ENCODE assay signal across 9 mouse cellular contexts in genomic region chr11:54903940-54904706, GRCm38 (mm10). TPM values are rescaled to one million over a fixed set of nuclear protein-coding genes. Genes with fewer than 3 reads are reported as not detected.
DNase-seq lines count a peak whose midpoint lies in the region; ATAC-seq lines count a peak whose summit lies in the region.
"Had no signal": no experiment of that assay in that cellular context is flagged by ENCODE, and none has a peak within 500 bp of the region (broad histone marks: within the 10 kb centered on the region; RNA-seq: fewer than 3 reads in every experiment).

No protein-coding gene starts in this region.

- 80% methylated on average over 4 of the region's 4 CpGs for WGBS in forebrain, embryonic 10.5 days
- 65% methylated on average over 4 of the region's 4 CpGs for WGBS in forebrain, embryonic 13.5 days
- 32% methylated on average over 4 of the region's 4 CpGs for WGBS in heart, embryonic 15.5 days

- H3K4me1 ChIP-seq in forebrain, embryonic 10.5 days = peaks cover 28% of the 10 kb centered on the region
- peaks cover 12% of the 10 kb centered on the region; the same call in 1 of the 2 replicates for H3K4me1 ChIP-seq in forebrain, embryonic 13.5 days
- H3K4me1 ChIP-seq in heart, embryonic 15.5 days (replicated peaks) = peaks cover 37% of the 10 kb centered on the region

- ATAC-seq in forebrain, embryonic 13.5 days = no peak
- peak; percentile 36 for ATAC-seq in heart, embryonic 15.5 days (replicated peaks; ENCODE audit: insufficient number of reproducible peaks, insufficient read depth, low FRiP score, low read depth)

- H3K9me3 ChIP-seq in forebrain, embryonic 10.5 days = no peaks in the 10 kb centered on the region
- H3K9me3 ChIP-seq in forebrain, embryonic 13.5 days (replicated peaks) = no peaks in the 10 kb centered on the region
- H3K9me3 ChIP-seq in heart, embryonic 15.5 days (replicated peaks) = no peaks in the 10 kb centered on the region
- H3K9me3 ChIP-seq: embryonic facial prominence, embryonic 12.5 days had no signal

- peaks cover 17% of the 10 kb centered on the region for H3K27me3 ChIP-seq in forebrain, embryonic 10.5 days (ENCODE audit: poor library complexity, severe bottlenecking)
- no peaks in the 10 kb centered on the region for H3K27me3 ChIP-seq in forebrain, embryonic 13.5 days
- no peaks in the 10 kb centered on the region for H3K27me3 ChIP-seq in heart, embryonic 15.5 days
- H3K27me3 ChIP-seq: embryonic facial prominence, embryonic 12.5 days had no signal

- H3K27ac ChIP-seq in forebrain, embryonic 10.5 days = 0 out of 2 replicates have a peak overlapping the region, but pooled peaks have one; percentile 4
- H3K27ac ChIP-seq in forebrain, embryonic 13.5 days = no peak overlapping the region
- peak overlapping the region; percentile 65 for H3K27ac ChIP-seq in heart, embryonic 15.5 days
- H3K27ac ChIP-seq: embryonic facial prominence, embryonic 12.5 days had no signal

- H3K36me3 ChIP-seq in forebrain, embryonic 10.5 days (replicated peaks) = peaks cover 6% of the 10 kb centered on the region
- H3K36me3 ChIP-seq in forebrain, embryonic 13.5 days (ENCODE audit: poor library complexity, severe bottlenecking) = no peaks in the 10 kb centered on the region
- peaks cover 4% of the 10 kb centered on the region; the same call in 1 of the 2 replicates for H3K36me3 ChIP-seq in heart, embryonic 15.5 days

- H3K9ac ChIP-seq in forebrain, embryonic 13.5 days = no peak overlapping the region
- no peak overlapping the region for H3K9ac ChIP-seq in heart, embryonic 15.5 days
- H3K9ac ChIP-seq: embryonic facial prominence, embryonic 12.5 days had no signal

- H3K4me2 ChIP-seq in forebrain, embryonic 13.5 days = no peak overlapping the region
- peak overlapping the region; percentile 92 for H3K4me2 ChIP-seq in heart, embryonic 15.5 days

- no peak overlapping the region for H3K4me3 ChIP-seq in forebrain, embryonic 10.5 days
- no peak overlapping the region for H3K4me3 ChIP-seq in forebrain, embryonic 13.5 days
- peak overlapping the region; percentile 68 for H3K4me3 ChIP-seq in heart, embryonic 15.5 days

- DNase-seq in forebrain, embryonic 10.5 days (ENCODE audit: extremely low spot score, low spot score) = no peak
- peak; percentile 67 for DNase-seq in kidney, postnatal 14 days
- DNase-seq in retina, embryonic 14.5 days (ENCODE audit: low spot score) = peak; percentile 31
- no peak for DNase-seq in layer of hippocampus, adult 18-20 months (ENCODE audit: low spot score in 2 of 2)
- no peak for DNase-seq in layer of hippocampus, postnatal 36 days
- DNase-seq in right cerebral cortex, postnatal 36 days (ENCODE audit: low spot score in 2 of 2) = no peak

RNA-seq across cellular contexts. Expression of gene Gpx3, which starts 1.9 kb away (rescaled TPM):
- polyA plus RNA-seq in forebrain, embryonic 10.5 days (2016; fragmentation: Nextera tagmentation; extraction: Ambion mirVana) = 59.5 and 61.2 TPM in 2 replicates
- polyA plus RNA-seq in forebrain, embryonic 13.5 days (2015; fragmentation: Nextera tagmentation; extraction: Ambion mirVana) = 17.9 and 20.8 TPM in 2 replicates
- 751 and 850 TPM in 2 replicates for polyA plus RNA-seq in heart, embryonic 15.5 days (2015; fragmentation: Nextera tagmentation; extraction: Ambion mirVana)
- 1 to 10 TPM; 4.7 to 5.8 TPM for total RNA-seq in layer of hippocampus, adult 18-20 months (2021)
- 1 to 10 TPM; 3.4 to 4.6 TPM for total RNA-seq in layer of hippocampus, postnatal 36 days (2021)

RNA-seq across cellular contexts. Expression of gene Hint1, which starts 37.9 kb away (rescaled TPM):
- 675 and 687 TPM in 2 replicates for polyA plus RNA-seq in forebrain, embryonic 10.5 days (2016; fragmentation: Nextera tagmentation; extraction: Ambion mirVana)
- 829 and 971 TPM in 2 replicates for polyA plus RNA-seq in forebrain, embryonic 13.5 days (2015; fragmentation: Nextera tagmentation; extraction: Ambion mirVana)
- polyA plus RNA-seq in heart, embryonic 15.5 days (2015; fragmentation: Nextera tagmentation; extraction: Ambion mirVana) = 497 and 753 TPM in 2 replicates
- total RNA-seq in layer of hippocampus, adult 18-20 months (2021) = 100 to 1,000 TPM; 265 to 272 TPM
- 100 to 1,000 TPM; 264 to 281 TPM for total RNA-seq in layer of hippocampus, postnatal 36 days (2021)

RNA-seq across cellular contexts. Expression of gene Lyrm7, which starts 43.4 kb away (rescaled TPM):
- 4.1 and 8.0 TPM in 2 replicates for polyA plus RNA-seq in forebrain, embryonic 10.5 days (2016; fragmentation: Nextera tagmentation; extraction: Ambion mirVana)
- 11.6 and 12.5 TPM in 2 replicates for polyA plus RNA-seq in forebrain, embryonic 13.5 days (2015; fragmentation: Nextera tagmentation; extraction: Ambion mirVana)
- polyA plus RNA-seq in heart, embryonic 15.5 days (2015; fragmentation: Nextera tagmentation; extraction: Ambion mirVana) = 17.5 and 24.7 TPM in 2 replicates
- total RNA-seq in layer of hippocampus, adult 18-20 months (2021) = 10 to 100 TPM; 29.5 to 35.5 TPM
- total RNA-seq in layer of hippocampus, postnatal 36 days (2021) = 10 to 100 TPM; 27.9 to 30.8 TPM

RNA-seq across cellular contexts. Expression of gene Tnip1, which starts 58.6 kb away (rescaled TPM):
- 8.8 and 10.0 TPM in 2 replicates for polyA plus RNA-seq in forebrain, embryonic 10.5 days (2016; fragmentation: Nextera tagmentation; extraction: Ambion mirVana)
- polyA plus RNA-seq in forebrain, embryonic 13.5 days (2015; fragmentation: Nextera tagmentation; extraction: Ambion mirVana) = 10.4 and 10.8 TPM in 2 replicates
- polyA plus RNA-seq in heart, embryonic 15.5 days (2015; fragmentation: Nextera tagmentation; extraction: Ambion mirVana) = 20.3 and 24.3 TPM in 2 replicates
- total RNA-seq in layer of hippocampus, adult 18-20 months (2021) = 10 to 100 TPM; 35.2 to 39.0 TPM
- total RNA-seq in layer of hippocampus, postnatal 36 days (2021) = 10 to 100 TPM; 34.2 to 36.6 TPM

Comparison
In these comparisons a context has a peak if more than half of its experiments do, and no peak if none do; other contexts are left out.
1. DNase-seq: peak in kidney, postnatal 14 days (single experiment) and retina, embryonic 14.5 days (single experiment); none in forebrain, embryonic 10.5 days (single experiment), layer of hippocampus, adult 18-20 months (0 of 2), layer of hippocampus, postnatal 36 days (0 of 2) and right cerebral cortex, postnatal 36 days (0 of 2).
2. RNA of gene Gpx3, which starts 1.9 kb away (polyA plus RNA-seq): 751 to 850 TPM in heart, embryonic 15.5 days; 59.5 to 61.2 TPM in forebrain, embryonic 10.5 days and 17.9 to 20.8 TPM in forebrain, embryonic 13.5 days; every median in the first group is over 10 times any median in the second.